Mouse (Mus musculus) stomach, postnatal 0 days (tissue): ENCODE measurements around the gene Mtg1.

Experiments
- CTCF ChIP-seq: IDR thresholded peaks from 2 replicates; pipeline ENCODE4 v1.5.1; 2016; ENCODE audit warnings: antibody characterized with exemption, low read depth, mild to moderate bottlenecking, moderate library complexity
- EP300 ChIP-seq: optimal IDR thresholded peaks from 2 replicates; pipeline ENCODE3; 2016; ENCODE audit warnings: antibody characterized with exemption

DNA sequence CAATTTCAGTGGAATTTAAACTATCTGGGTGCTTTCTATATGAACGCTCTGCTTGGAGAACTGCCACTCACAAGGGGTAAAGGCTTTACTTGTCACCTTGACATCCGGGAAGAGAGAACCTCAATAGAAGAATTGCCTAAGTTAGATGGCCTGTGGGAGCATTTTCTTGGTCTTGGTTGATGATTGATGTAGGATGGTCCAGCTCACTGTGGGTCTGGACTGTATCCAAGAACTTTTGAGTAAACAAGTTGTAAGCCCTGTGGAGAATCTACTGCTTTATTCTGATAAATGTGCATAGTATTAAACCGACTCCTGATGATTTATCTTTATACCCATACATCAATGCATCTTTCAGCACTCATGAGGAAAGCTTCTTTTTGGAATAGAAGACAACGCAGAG, 32.0 kb downstream of the Mtg1 start:
- TF ChIP-seq CTCF (no peak), EP300 (no peak)
